Mouse (Mus musculus): Measurements from ENCODE around the gene Elf2.

DNA sequence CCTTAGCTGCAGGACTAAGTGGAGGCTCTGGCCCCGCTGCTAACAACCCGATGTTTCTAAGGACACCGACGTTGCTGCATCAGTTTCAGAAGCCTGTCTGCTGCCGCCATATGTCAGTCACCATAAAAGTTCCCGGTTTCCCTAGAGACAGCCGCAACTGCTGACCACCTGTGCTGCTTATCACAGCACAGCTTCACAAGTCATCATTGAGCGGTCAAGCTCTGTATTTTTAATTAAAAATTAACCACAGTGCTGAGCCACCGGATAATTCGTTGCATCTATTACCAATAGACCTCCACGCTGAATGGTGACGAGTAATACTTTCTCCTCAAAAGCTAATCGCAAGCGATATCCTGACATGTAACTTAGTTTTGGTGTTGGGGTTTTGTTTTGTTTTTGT is 135.6 kb downstream of the Elf2 start:
- TF ChIP-seq EP300 (IDR thresholded peaks at IDR 0.05; ENCODE audit: low read depth) (no peak), CTCF (IDR thresholded peaks at IDR 0.05; ENCODE audit: low read depth) (no peak)
